Mouse (Mus musculus): ENCODE results near the gene Tmem191c.

DNA sequence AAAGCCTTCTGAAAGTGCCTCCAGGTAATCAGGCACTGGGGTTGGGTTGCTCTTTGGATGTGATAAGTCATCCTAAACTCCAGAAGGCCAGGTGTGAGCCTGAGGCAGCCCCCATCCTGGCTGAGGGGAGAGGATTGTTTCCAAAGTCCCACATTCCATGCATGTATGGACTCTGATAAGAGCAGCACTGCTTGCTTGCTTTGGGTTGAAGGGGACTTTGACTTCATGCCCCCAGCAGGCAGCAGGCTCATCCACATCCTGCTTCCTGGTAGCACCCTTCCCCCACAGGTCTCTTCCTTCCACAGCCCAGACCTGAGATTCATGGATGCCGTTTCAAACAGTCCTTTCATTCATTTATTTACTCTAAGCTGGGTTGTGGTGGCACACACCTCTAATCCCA lies 32.1 kb upstream of the Tmem191c start:
- no peak for TF ChIP-seq CTCF (IDR thresholded peaks at IDR 0.05)
- no peak for TF ChIP-seq EP300 (IDR thresholded peaks at IDR 0.05; ENCODE audit: insufficient read depth, low read depth, low read length)

All from heart, adult 2 months (tissue).